9 mouse cellular contexts compared by ENCODE assay signal in genomic region chr17:46736160-46736559, GRCm38 (mm10). TPM values are rescaled to one million over a fixed set of nuclear protein-coding genes. Genes with fewer than 3 reads are reported as not detected.
DNase-seq lines count a peak whose midpoint lies in the region; ATAC-seq and TF ChIP-seq lines count a peak whose summit lies in the region.
"Had no signal": no experiment of that assay in that cellular context is flagged by ENCODE, and none has a peak within 500 bp of the region (broad histone marks: within the 10 kb centered on the region; RNA-seq: fewer than 3 reads in every experiment).

No protein-coding gene starts in this region.

- ATAC-seq in midbrain, postnatal 0 days (ENCODE audit: low FRiP score) = no peak

- H3K4me2 ChIP-seq in midbrain, postnatal 0 days (ENCODE audit: low read depth, low read length, poor library complexity, severe bottlenecking) = no peak overlapping the region

- DNase-seq in heart, postnatal 4 days = peak; percentile 33
- DNase-seq in heart, adult 8-10 months (ENCODE audit: low spot score) = no peak
- DNase-seq in 416B (ENCODE audit: low read depth) (peak; percentile 56), ES-CJ7 (ENCODE audit: low read depth, low spot score) (peak; percentile 81), adipocyte (ENCODE audit: low spot score) (no peak)
- peak; percentile 58 for DNase-seq in induced T-regulatory cell, adult 2 months (ENCODE audit: low read depth)
- no peak for DNase-seq in midbrain, postnatal 0 days (ENCODE audit: low spot score)
- no peak for DNase-seq in right cerebral cortex, adult 2 months (ENCODE audit: low spot score in 2 of 2)

- no peaks in the 10 kb centered on the region for H3K9me3 ChIP-seq in midbrain, postnatal 0 days (ENCODE audit: low read length)
- H3K9me3 ChIP-seq: megakaryocyte, embryonic 14.5 days had no signal

- H3K27me3 ChIP-seq in midbrain, postnatal 0 days (ENCODE audit: insufficient read depth, low read length) = no peaks in the 10 kb centered on the region
- H3K27me3 ChIP-seq: megakaryocyte, embryonic 14.5 days had no signal

- H3K36me3 ChIP-seq in midbrain, postnatal 0 days (ENCODE audit: insufficient read depth, low read length) = peaks cover 28% of the 10 kb centered on the region

- TF ChIP-seq CTCF in midbrain, postnatal 0 days (IDR thresholded peaks at IDR 0.05) = peak; percentile 53

- H3K4me3 ChIP-seq in midbrain, postnatal 0 days (ENCODE audit: low read depth, low read length) = no peak overlapping the region
- H3K4me3 ChIP-seq: megakaryocyte, embryonic 14.5 days had no signal

- 71% methylated on average over 10 of the region's 10 CpGs for WGBS in midbrain, postnatal 0 days

- H3K4me1 ChIP-seq in midbrain, postnatal 0 days (ENCODE audit: insufficient read depth, low read length) = no peaks in the 10 kb centered on the region

- no peak overlapping the region for H3K27ac ChIP-seq in midbrain, postnatal 0 days (ENCODE audit: low read depth, low read length)

- no peak overlapping the region for H3K9ac ChIP-seq in midbrain, postnatal 0 days (replicated peaks; ENCODE audit: low read length, poor library complexity, severe bottlenecking)

RNA-seq across cellular contexts. Expression of gene Gnmt, which starts 7.2 kb away (rescaled TPM):
- under 1 TPM; 0.55 to 0.74 TPM for total RNA-seq in heart, postnatal 4 days (2021)
- total RNA-seq in heart, adult 8-10 months (2022) = 1 to 10 TPM; 2.6 to 7.2 (median 3.4) TPM
- total RNA-seq in midbrain, postnatal 0 days (2014; rRNA removed) = 0.27 and 0.57 TPM in 2 replicates
- 0.88 and 1.5 TPM in 2 replicates for polyA plus RNA-seq in midbrain, postnatal 0 days (2015; fragmentation: Nextera tagmentation; extraction: Ambion mirVana)

RNA-seq across cellular contexts. Expression of gene Cnpy3, which starts 15.9 kb away (rescaled TPM):
- total RNA-seq in heart, postnatal 4 days (2021) = 10 to 100 TPM; 29.4 to 29.7 TPM
- total RNA-seq in heart, adult 8-10 months (2022) = 10 to 100 TPM; 17.2 to 22.1 (median 18.4) TPM
- total RNA-seq in midbrain, postnatal 0 days (2014; rRNA removed) = 62.0 and 74.6 TPM in 2 replicates
- polyA plus RNA-seq in midbrain, postnatal 0 days (2015; fragmentation: Nextera tagmentation; extraction: Ambion mirVana) = 70.7 and 74.4 TPM in 2 replicates

RNA-seq across cellular contexts. Expression of gene Pex6, which starts 24.9 kb away (rescaled TPM):
- 10 to 100 TPM; 12.0 to 14.4 TPM for total RNA-seq in heart, postnatal 4 days (2021)
- 10 to 100 TPM; 34.4 to 37.4 (median 35.7) TPM for total RNA-seq in heart, adult 8-10 months (2022)
- total RNA-seq in midbrain, postnatal 0 days (2014; rRNA removed) = 37.8 and 38.5 TPM in 2 replicates
- 17.6 and 18.3 TPM in 2 replicates for polyA plus RNA-seq in midbrain, postnatal 0 days (2015; fragmentation: Nextera tagmentation; extraction: Ambion mirVana)

RNA-seq across cellular contexts. Expression of gene Ptcra, which starts 27.4 kb away (rescaled TPM):
- not detected for total RNA-seq in heart, postnatal 4 days (2021)
- total RNA-seq in heart, adult 8-10 months (2022) = not detected
- not detected in 2 replicates for total RNA-seq in midbrain, postnatal 0 days (2014; rRNA removed)
- polyA plus RNA-seq in midbrain, postnatal 0 days (2015; fragmentation: Nextera tagmentation; extraction: Ambion mirVana) = 0.17 and 0.20 TPM in 2 replicates

RNA-seq across cellular contexts. Expression of gene Ppp2r5d, which starts 31.2 kb away (rescaled TPM):
- total RNA-seq in heart, postnatal 4 days (2021) = 10 to 100 TPM; 41.5 to 42.9 TPM
- total RNA-seq in heart, adult 8-10 months (2022) = 10 to 100 TPM; 25.1 to 31.0 (median 28.6) TPM
- total RNA-seq in midbrain, postnatal 0 days (2014; rRNA removed) = 118 and 128 TPM in 2 replicates
- 94.1 and 103 TPM in 2 replicates for polyA plus RNA-seq in midbrain, postnatal 0 days (2015; fragmentation: Nextera tagmentation; extraction: Ambion mirVana)

Comparison
In these comparisons a context has a peak if more than half of its experiments do, and no peak if none do; other contexts are left out.
1. DNase-seq: peak in heart, postnatal 4 days (single experiment), 416B (single experiment), ES-CJ7 (single experiment) and induced T-regulatory cell, adult 2 months (single experiment); none in heart, adult 8-10 months (single experiment), midbrain, postnatal 0 days (single experiment), right cerebral cortex, adult 2 months (0 of 2) and adipocyte (single experiment).